Comparison of ENCODE assay signal across 8 mouse cellular contexts in genomic region chr13:54621960-54622521, GRCm38 (mm10). TPM values are rescaled to one million over a fixed set of nuclear protein-coding genes. Genes with fewer than 3 reads are reported as not detected.
A peak's percentile ranks its signal among the peaks of the same experiment; 100 is the strongest.
DNase-seq lines count a peak whose midpoint lies in the region; ATAC-seq lines count a peak whose summit lies in the region.

No protein-coding gene starts in this region.

- no peak for DNase-seq in cerebellum, adult 8-10 months
- DNase-seq in induced T-regulatory cell, adult 2 months (ENCODE audit: low read depth), result peak; percentile 69
- no peak for DNase-seq in midbrain, embryonic 10.5 days (ENCODE audit: low spot score)
- DNase-seq in natural killer cell, adult 2 months (ENCODE audit: low spot score in 2 of 2), result no peak
- no peak for DNase-seq in thymus, postnatal 4 days

- H3K36me3 ChIP-seq in embryonic facial prominence, embryonic 12.5 days, result no peaks in the 10 kb centered on the region; the same call in 1 of the 2 replicates
- H3K36me3 ChIP-seq in midbrain, embryonic 10.5 days, result peaks cover 25% of the 10 kb centered on the region

- H3K4me3 ChIP-seq in embryonic facial prominence, embryonic 12.5 days, result peak overlapping the region; percentile 98
- H3K4me3 ChIP-seq in midbrain, embryonic 10.5 days, result peak overlapping the region; percentile 97

- H3K27ac ChIP-seq in embryonic facial prominence, embryonic 12.5 days, result peak overlapping the region; percentile 86
- H3K27ac ChIP-seq in midbrain, embryonic 10.5 days (replicated peaks), result peak overlapping the region; percentile 98

- H3K9ac ChIP-seq in embryonic facial prominence, embryonic 12.5 days, result peak overlapping the region; percentile 92

- peaks cover 13% of the 10 kb centered on the region for H3K4me1 ChIP-seq in embryonic facial prominence, embryonic 12.5 days
- peaks cover 24% of the 10 kb centered on the region for H3K4me1 ChIP-seq in midbrain, embryonic 10.5 days

- WGBS in embryonic facial prominence, embryonic 12.5 days, result 1% methylated on average over 27 of the region's 27 CpGs
- 3% methylated on average over 27 of the region's 27 CpGs for WGBS in midbrain, embryonic 10.5 days

- peak; percentile 43; the same call in 1 of the 2 replicates for ATAC-seq in cerebellum, adult (ENCODE audit: insufficient number of reproducible peaks, low FRiP score, low TSS enrichment)
- peak; percentile 36 for ATAC-seq in CD4-positive, CD25-positive, alpha-beta regulatory T cell, adult 4 months
- ATAC-seq in embryonic facial prominence, embryonic 12.5 days (ENCODE audit: insufficient number of reproducible peaks, insufficient read depth, low FRiP score, low TSS enrichment), result 0 out of 2 replicates have a peak, but pooled peaks have one; percentile 38

- no peaks in the 10 kb centered on the region for H3K9me3 ChIP-seq in embryonic facial prominence, embryonic 12.5 days
- H3K9me3 ChIP-seq in midbrain, embryonic 10.5 days (replicated peaks), result no peaks in the 10 kb centered on the region

- H3K27me3 ChIP-seq in embryonic facial prominence, embryonic 12.5 days, result no peaks in the 10 kb centered on the region
- no peaks in the 10 kb centered on the region for H3K27me3 ChIP-seq in midbrain, embryonic 10.5 days (ENCODE audit: low read depth, poor library complexity, severe bottlenecking)

- peak overlapping the region; percentile 83 for H3K4me2 ChIP-seq in embryonic facial prominence, embryonic 12.5 days (replicated peaks)

RNA-seq across cellular contexts. Expression of gene Faf2, which starts 0.5 kb away (rescaled TPM):
- polyA plus RNA-seq in CD4-positive, CD25-positive, alpha-beta regulatory T cell, adult 4 months (2017; shearing (Covaris generic)), result 100 to 1,000 TPM in 1 of 2 experiments, 10 to 100 TPM in 1; 86.1 to 109 TPM
- 86.6 and 92.4 TPM in 2 replicates for polyA plus RNA-seq in embryonic facial prominence, embryonic 12.5 days (2016; fragmentation: Nextera tagmentation; extraction: Ambion mirVana)
- 88.4 and 89.7 TPM in 2 replicates for polyA plus RNA-seq in midbrain, embryonic 10.5 days (2016; fragmentation: Nextera tagmentation; extraction: Ambion mirVana)

RNA-seq across cellular contexts. Expression of gene Cltb, which starts 10.9 kb away (rescaled TPM):
- polyA plus RNA-seq in CD4-positive, CD25-positive, alpha-beta regulatory T cell, adult 4 months (2017; shearing (Covaris generic)), result 10 to 100 TPM; 15.6 to 16.2 TPM
- 27.5 and 28.0 TPM in 2 replicates for polyA plus RNA-seq in embryonic facial prominence, embryonic 12.5 days (2016; fragmentation: Nextera tagmentation; extraction: Ambion mirVana)
- polyA plus RNA-seq in midbrain, embryonic 10.5 days (2016; fragmentation: Nextera tagmentation; extraction: Ambion mirVana), result 18.7 and 24.3 TPM in 2 replicates

RNA-seq across cellular contexts. Expression of gene Higd2a, which starts 32.0 kb away (rescaled TPM):
- polyA plus RNA-seq in CD4-positive, CD25-positive, alpha-beta regulatory T cell, adult 4 months (2017; shearing (Covaris generic)), result 100 to 1,000 TPM in 1 of 2 experiments, 10 to 100 TPM in 1; 98.7 to 110 TPM
- polyA plus RNA-seq in embryonic facial prominence, embryonic 12.5 days (2016; fragmentation: Nextera tagmentation; extraction: Ambion mirVana), result 170 and 175 TPM in 2 replicates
- polyA plus RNA-seq in midbrain, embryonic 10.5 days (2016; fragmentation: Nextera tagmentation; extraction: Ambion mirVana), result 155 and 156 TPM in 2 replicates

RNA-seq across cellular contexts. Expression of gene Nop16, which starts 32.2 kb away (rescaled TPM):
- polyA plus RNA-seq in CD4-positive, CD25-positive, alpha-beta regulatory T cell, adult 4 months (2017; shearing (Covaris generic)), result 10 to 100 TPM; 59.5 to 64.6 TPM
- polyA plus RNA-seq in embryonic facial prominence, embryonic 12.5 days (2016; fragmentation: Nextera tagmentation; extraction: Ambion mirVana), result 84.7 and 85.7 TPM in 2 replicates
- 89.7 and 105 TPM in 2 replicates for polyA plus RNA-seq in midbrain, embryonic 10.5 days (2016; fragmentation: Nextera tagmentation; extraction: Ambion mirVana)

RNA-seq across cellular contexts. Expression of gene Arl10, which starts 47.2 kb away (rescaled TPM):
- polyA plus RNA-seq in CD4-positive, CD25-positive, alpha-beta regulatory T cell, adult 4 months (2017; shearing (Covaris generic)), result 1 to 10 TPM; 3.8 to 5.0 TPM
- polyA plus RNA-seq in embryonic facial prominence, embryonic 12.5 days (2016; fragmentation: Nextera tagmentation; extraction: Ambion mirVana), result 35.9 and 36.8 TPM in 2 replicates
- 28.6 and 29.7 TPM in 2 replicates for polyA plus RNA-seq in midbrain, embryonic 10.5 days (2016; fragmentation: Nextera tagmentation; extraction: Ambion mirVana)
